Mouse (Mus musculus) stomach, embryonic 16.5 days (tissue): Measurements from ENCODE around the gene Rps6kc1. TPM values are rescaled to one million over a fixed set of nuclear protein-coding genes. Genes with fewer than 3 reads are reported as not detected.

Source experiments
- ATAC-seq: fragments of 200-750 bp; cut with Nextera tagmentation; 2 replicates; pipeline ENCODE4 v1.8.0; 2017; ENCODE audit warnings: moderate number of reproducible peaks, moderate TSS enrichment; ENCODE audit not compliant: insufficient read depth, low FRiP score
- H3K27ac ChIP-seq: fragments of 300-500 bp; sonication (generic); 2 replicates; pipeline ENCODE4 v1.5.1; 2014; ENCODE audit warnings: low read length
- H3K27me3 ChIP-seq: fragments of 300-500 bp; sonication (generic); 2 replicates; pipeline ENCODE4 v1.6.1; 2014; ENCODE audit warnings: low read length, control low read depth, mixed read lengths; ENCODE audit not compliant: control insufficient read depth, insufficient read depth
- H3K36me3 ChIP-seq: fragments of 300-500 bp; sonication (generic); 2 replicates; pipeline ENCODE4 v1.6.1; 2014; ENCODE audit warnings: low read length; ENCODE audit not compliant: control insufficient read depth, insufficient read depth
- H3K4me1 ChIP-seq: fragments of 300-500 bp; sonication (generic); 2 replicates; pipeline ENCODE4 v1.6.1; 2014; ENCODE audit warnings: low read length, control low read depth, mixed read lengths; ENCODE audit not compliant: control insufficient read depth, insufficient read depth
- H3K4me2 ChIP-seq: fragments of 300-500 bp; sonication (generic); 2 replicates; pipeline ENCODE4 v1.6.1; 2014; ENCODE audit warnings: low read depth, low read length, mixed read lengths
- H3K4me3 ChIP-seq: fragments of 300-500 bp; sonication (generic); replicated peaks from 2 replicates; pipeline ENCODE4 v1.5.1; 2014; ENCODE audit warnings: mild to moderate bottlenecking, low read length
- H3K9ac ChIP-seq: fragments of 300-500 bp; sonication (generic); 2 replicates; pipeline ENCODE4 v1.6.1; 2014; ENCODE audit warnings: low read length
- H3K9me3 ChIP-seq: fragments of 300-500 bp; sonication (generic); replicated peaks from 2 replicates; pipeline ENCODE4 v1.6.1; 2016; ENCODE audit warnings: low read length, control low read depth; ENCODE audit not compliant: control insufficient read depth
- WGBS: fragments of 180-500 bp; shearing (Covaris S2); extraction: QIAGEN DNeasy Blood & Tissue Kit; methylation state at CpG from one replicate; pipeline ENCODE4 v1.1.7; 2014; 5-methylcytosine and 5-hydroxymethylcytosine counted together
- polyA plus RNA-seq: library from polyadenylated mRNA; unstranded; fragments of >200 nt; fragmentation: Nextera tagmentation; extraction: Ambion mirVana; gene quantifications from 2 replicates; pipeline ENCODE4 v1.2.1, GENCODE M21; 2015

The Rps6kc1 gene
- polyA plus RNA-seq, 1 experiment from 2014 or later, result 12.6 TPM

DNA sequence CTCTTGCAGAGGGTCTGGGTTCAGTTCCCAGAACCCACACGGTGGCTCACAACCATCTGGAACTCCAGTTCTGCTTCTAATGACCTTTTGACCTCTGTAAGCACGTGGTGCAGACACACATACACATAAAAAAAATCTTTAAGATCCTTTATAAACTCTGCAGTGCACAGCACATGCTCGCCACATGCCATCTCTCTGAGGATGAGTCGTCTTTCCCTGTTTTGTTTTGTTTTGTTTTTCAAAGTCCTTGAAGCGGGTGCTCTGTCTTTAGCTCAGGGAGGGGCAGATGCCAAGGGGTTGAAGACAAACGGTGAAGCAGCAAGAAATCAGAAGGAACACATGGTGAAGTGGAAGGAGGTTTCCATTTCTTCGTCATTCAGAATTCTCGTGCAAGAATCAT, 143.9 kb downstream of the Rps6kc1 start:
- no peaks in the 10 kb centered on the region for H3K4me1 ChIP-seq
- H3K9me3 ChIP-seq, result no peaks in the 10 kb centered on the region; the same call in 1 of the 2 replicates
- H3K27ac ChIP-seq, result no peak overlapping the region
- 44% methylated on average over 8 of the region's 8 CpGs for WGBS
- H3K36me3 ChIP-seq, result no peaks in the 10 kb centered on the region
- no peak overlapping the region for H3K4me3 ChIP-seq
- no peak for ATAC-seq
- H3K4me2 ChIP-seq, result no peak overlapping the region
- H3K27me3 ChIP-seq, result no peaks in the 10 kb centered on the region
- H3K9ac ChIP-seq, result no peak overlapping the region

DNA sequence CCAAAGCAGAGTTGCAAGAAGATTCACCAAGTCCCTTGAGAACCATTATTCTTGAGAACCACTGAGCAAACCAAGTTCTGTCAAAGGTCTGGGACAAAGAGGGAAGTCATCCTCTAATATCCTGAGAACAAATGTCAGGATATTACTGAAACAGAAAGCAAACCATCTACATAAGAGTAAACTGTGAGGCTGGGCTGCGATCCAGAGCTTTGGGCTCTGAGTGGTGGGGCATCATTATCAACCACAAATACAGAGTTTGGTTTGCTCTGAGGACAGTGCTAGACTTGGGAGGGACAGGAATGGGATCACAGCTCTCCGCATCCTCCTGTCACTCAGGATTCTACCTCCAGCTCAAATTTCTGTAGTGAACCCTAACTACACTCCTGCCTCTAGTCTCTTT, 144.8 kb downstream of the Rps6kc1 start:
- ATAC-seq, result no peak
- Histone ChIP-seq H3K27me3 (no peaks in the 10 kb centered on the region), H3K4me2 (no peak overlapping the region), H3K9me3 (no peaks in the 10 kb centered on the region; the same call in 1 of the 2 replicates), H3K4me3 (no peak overlapping the region), H3K9ac (no peak overlapping the region), H3K27ac (no peak overlapping the region), H3K4me1 (no peaks in the 10 kb centered on the region), H3K36me3 (no peaks in the 10 kb centered on the region)
- WGBS, result 90% methylated on average over 2 of the region's 2 CpGs

DNA sequence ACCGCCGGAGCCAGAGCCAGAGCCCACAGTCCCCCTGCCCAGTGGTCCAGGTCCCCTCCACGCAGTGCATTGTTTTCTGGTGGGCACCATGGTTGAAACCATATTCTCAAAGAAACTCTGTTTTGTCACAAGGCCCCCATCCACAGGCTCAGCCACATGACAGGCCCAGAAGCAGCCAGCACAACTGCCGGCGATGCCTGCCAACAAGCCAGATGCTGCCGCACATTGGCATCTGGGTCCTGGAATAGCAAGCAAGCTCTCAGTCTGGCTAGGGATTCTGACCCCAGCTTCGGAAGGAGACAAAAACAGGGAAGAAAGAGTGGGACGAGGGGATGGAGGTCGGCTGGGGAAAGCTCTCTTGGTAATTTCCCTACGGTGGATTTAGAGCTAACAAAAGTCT, 147.8 kb downstream of the Rps6kc1 start:
- Histone ChIP-seq H3K4me3 (no peak overlapping the region), H3K27me3 (no peaks in the 10 kb centered on the region), H3K27ac (no peak overlapping the region), H3K9me3 (no peaks in the 10 kb centered on the region; the same call in 1 of the 2 replicates), H3K4me1 (no peaks in the 10 kb centered on the region), H3K36me3 (no peaks in the 10 kb centered on the region), H3K9ac (no peak overlapping the region), H3K4me2 (no peak overlapping the region)
- no peak for ATAC-seq
- 81% methylated on average over 10 of the region's 10 CpGs for WGBS

DNA sequence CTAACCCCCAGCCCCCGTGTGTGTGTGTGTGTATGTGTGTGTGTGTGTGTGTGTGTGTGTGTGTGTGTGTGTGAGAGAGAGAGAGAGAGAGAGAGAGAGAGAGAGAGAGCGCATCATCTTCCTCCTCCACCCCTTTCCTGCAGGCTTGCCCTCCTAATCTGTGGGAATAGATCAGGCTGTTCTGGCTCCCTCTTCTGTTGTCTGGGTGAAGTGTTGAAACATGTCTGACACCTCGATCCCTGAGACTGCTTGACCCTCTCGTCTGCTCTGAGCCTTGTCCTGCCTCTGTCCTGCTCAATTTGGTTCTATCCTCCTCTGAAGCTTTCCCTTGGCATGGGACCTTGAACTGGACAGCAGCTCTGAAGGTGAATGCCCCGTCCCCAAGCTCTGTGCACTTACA, 149.8 kb downstream of the Rps6kc1 start:
- Histone ChIP-seq H3K9ac (no peak overlapping the region), H3K4me1 (no peaks in the 10 kb centered on the region), H3K27ac (no peak overlapping the region), H3K4me3 (no peak overlapping the region), H3K27me3 (no peaks in the 10 kb centered on the region), H3K36me3 (no peaks in the 10 kb centered on the region), H3K4me2 (no peak overlapping the region), H3K9me3 (no peaks in the 10 kb centered on the region; the same call in 1 of the 2 replicates)
- WGBS, result 38% methylated on average over 5 of the region's 5 CpGs
- no peak for ATAC-seq

DNA sequence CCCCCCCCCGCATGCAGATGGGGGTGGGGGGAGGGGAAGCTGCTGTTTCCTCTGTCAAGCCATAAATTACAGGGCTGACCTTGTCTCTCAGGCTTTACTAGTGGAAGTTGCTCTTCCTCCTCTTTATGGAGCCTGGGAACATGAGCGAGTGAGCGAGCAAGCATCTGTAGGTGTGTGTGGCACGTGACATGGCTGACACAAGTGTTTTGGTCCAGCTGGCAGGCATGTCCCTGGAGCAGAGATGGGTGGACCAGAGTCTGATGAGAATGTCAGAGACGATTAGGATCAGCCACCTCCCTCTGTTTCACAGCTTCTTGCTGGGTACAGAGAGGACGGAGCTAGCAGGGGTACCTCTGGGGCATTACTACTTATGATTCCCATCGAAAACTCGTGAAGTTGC, 153.7 kb downstream of the Rps6kc1 start:
- H3K36me3 ChIP-seq, result no peaks in the 10 kb centered on the region
- no peak overlapping the region for H3K4me2 ChIP-seq
- no peaks in the 10 kb centered on the region for H3K27me3 ChIP-seq
- H3K9ac ChIP-seq, result no peak overlapping the region
- H3K27ac ChIP-seq, result no peak overlapping the region
- 66% methylated on average over 8 of the region's 8 CpGs for WGBS
- no peak overlapping the region for H3K4me3 ChIP-seq
- H3K4me1 ChIP-seq, result no peaks in the 10 kb centered on the region
- no peak for ATAC-seq
- no peaks in the 10 kb centered on the region for H3K9me3 ChIP-seq

DNA sequence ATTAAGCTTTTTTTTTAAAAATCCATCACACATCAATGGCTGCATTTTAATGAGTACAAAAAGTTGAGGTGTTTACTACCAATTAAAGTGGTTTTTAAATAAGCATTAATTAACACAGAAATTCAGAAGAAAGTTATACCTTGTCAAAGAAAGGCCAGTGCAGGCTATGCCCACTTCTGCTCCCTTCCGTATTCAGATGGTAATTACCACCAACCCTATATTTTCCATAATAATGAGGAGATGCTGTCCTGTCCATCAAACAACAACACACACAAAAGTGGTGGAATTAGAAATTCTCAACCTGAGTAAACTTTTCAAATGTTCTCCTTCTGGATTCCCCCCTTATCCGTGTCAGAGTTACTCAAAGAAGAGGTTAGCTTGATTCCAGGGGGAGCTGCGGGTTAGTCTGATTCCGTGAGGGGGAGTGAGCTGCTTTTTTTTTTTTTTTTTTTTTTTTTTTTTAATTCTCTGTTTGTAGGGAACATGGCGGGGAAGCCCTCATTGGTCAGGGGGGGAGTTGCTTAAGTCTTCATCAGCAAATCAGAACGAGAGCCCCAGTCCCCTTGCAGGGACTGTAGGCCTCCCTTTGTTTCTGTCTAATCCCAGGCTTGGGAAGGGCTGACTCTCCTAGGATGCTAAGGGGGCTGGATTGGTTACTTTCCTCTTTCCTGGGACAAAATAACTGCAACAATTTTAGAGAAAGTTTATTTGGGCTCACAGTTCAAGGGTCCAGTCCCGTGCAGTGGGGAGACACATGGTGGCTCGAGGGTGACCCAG, 159.6 kb downstream of the Rps6kc1 start:
- Histone ChIP-seq H3K9me3 (no peaks in the 10 kb centered on the region; the same call in 1 of the 2 replicates), H3K27me3 (no peaks in the 10 kb centered on the region), H3K36me3 (no peaks in the 10 kb centered on the region), H3K27ac (no peak overlapping the region), H3K4me1 (no peaks in the 10 kb centered on the region), H3K9ac (no peak overlapping the region), H3K4me2 (no peak overlapping the region), H3K4me3 (no peak overlapping the region)
- 76% methylated on average over 8 of the region's 8 CpGs for WGBS
- no peak for ATAC-seq

DNA sequence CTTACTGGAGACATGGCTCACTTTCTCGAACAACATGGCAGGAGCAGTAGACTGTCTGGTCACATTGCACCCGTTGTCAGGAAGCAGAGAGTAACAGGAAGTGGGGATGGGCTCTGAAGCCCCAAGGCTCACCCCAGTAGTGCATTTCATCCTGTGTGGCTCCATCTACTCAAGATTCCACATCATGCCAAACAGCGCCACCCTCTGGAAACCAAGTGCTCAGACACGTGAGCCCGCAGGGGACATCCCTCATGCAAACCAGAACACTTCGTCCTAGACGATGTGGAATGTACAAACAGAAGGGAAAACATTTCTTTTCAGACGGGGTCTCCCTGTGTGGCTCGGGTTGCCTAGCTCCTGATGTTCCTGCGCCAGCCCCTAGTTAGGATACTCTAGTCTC, 162.6 kb downstream of the Rps6kc1 start:
- Histone ChIP-seq H3K27me3 (no peaks in the 10 kb centered on the region), H3K27ac (no peak overlapping the region), H3K36me3 (no peaks in the 10 kb centered on the region), H3K9ac (no peak overlapping the region), H3K9me3 (no peaks in the 10 kb centered on the region; the same call in 1 of the 2 replicates), H3K4me3 (no peak overlapping the region), H3K4me2 (no peak overlapping the region), H3K4me1 (no peaks in the 10 kb centered on the region)
- no peak for ATAC-seq
- WGBS, result 80% methylated on average over 10 of the region's 10 CpGs

DNA sequence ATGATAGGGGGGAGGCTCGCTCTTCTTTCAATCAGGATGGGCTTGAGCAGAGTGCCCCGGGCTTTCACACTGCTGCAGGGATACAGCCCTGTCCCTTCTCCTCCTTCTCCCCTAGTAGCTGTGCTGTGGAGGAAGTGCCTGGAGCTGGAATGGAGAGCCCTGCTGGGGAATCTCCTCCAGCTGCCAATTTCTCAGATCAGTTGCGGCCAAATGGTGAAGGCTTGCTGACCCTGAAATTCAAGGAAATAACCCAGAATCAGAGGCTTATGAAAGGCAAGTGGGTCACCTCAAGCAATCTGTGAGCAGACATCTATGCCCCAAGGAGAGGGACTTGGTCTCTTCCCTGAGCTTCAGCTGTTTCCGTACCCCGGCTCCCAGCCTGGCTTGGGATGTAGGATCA, 170.1 kb downstream of the Rps6kc1 start:
- Histone ChIP-seq H3K9me3 (no peaks in the 10 kb centered on the region), H3K4me2 (no peak overlapping the region), H3K27ac (no peak overlapping the region), H3K4me3 (no peak overlapping the region), H3K9ac (no peak overlapping the region), H3K4me1 (no peaks in the 10 kb centered on the region), H3K27me3 (no peaks in the 10 kb centered on the region), H3K36me3 (no peaks in the 10 kb centered on the region)
- no peak for ATAC-seq
- 66% methylated on average over 5 of the region's 5 CpGs for WGBS

DNA sequence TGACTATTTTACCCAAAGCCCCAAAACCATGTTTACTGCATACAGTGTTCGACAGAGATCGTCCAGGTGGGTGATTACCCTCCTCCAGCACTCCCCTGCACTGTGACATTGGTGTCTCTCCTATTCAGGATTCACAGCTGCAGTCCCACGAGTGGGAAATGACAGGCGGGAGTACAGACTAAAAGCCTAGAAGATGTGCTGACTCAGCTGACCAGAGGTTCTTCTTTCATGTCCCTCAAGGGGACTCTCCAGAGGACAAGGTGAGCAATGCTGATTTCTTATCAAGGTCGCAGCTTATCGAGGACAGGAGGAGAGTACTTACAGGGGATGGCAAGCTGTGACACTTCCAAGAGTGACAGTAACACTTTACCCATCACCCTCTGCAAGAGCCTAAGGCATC, 178.8 kb downstream of the Rps6kc1 start:
- Histone ChIP-seq H3K4me3 (no peak overlapping the region), H3K9me3 (no peaks in the 10 kb centered on the region), H3K4me1 (no peaks in the 10 kb centered on the region), H3K27ac (no peak overlapping the region), H3K9ac (no peak overlapping the region), H3K36me3 (no peaks in the 10 kb centered on the region), H3K27me3 (no peaks in the 10 kb centered on the region), H3K4me2 (no peak overlapping the region)
- no peak for ATAC-seq
- 66% methylated on average over 6 of the region's 6 CpGs for WGBS
